Comparison of ENCODE assay signal across 8 mouse cellular contexts in the genomic region with DNA sequence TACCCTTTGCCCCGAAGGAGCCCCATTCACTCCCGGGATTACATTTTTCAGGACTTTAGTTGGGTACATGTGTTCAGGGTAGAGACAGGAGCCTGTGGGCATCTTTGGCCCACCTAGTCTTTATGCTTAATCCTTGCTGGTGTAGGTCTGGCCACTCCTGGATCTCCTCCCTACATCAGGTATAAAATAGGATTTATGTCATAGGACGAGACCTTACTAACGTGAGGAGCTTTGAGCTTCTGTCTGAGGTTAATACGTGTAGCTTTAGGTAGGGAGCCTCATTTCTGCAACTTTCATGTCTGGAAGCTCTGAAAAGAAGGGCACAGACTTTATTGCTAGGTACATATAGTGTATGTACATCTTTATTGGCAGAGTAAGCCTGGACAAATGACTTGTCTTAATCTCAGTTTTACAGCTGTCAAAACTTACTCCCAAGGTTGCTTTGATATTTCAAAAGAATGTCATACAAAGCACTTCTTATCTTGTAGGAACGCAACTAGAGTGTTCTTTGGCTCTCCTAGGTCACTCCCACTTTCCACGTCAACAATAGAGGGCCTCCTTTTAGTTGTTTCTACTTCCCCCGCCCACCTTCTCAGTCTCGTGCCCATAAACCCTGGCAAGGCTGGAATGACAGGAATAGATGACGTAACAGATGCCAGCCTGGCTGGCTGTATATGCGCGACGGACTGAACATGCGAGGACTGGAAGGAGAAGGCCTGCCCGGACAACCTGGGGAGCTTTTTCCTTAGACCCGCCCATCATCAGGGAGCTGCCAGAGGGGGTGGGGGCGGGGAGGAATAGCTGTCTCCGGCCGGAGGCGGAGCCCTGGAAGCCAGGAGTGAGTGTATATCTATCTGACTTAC. TPM values are rescaled to one million over a fixed set of nuclear protein-coding genes. Genes with fewer than 3 reads are reported as not detected.
DNase-seq lines count a peak whose midpoint lies in the region; ATAC-seq lines count a peak whose summit lies in the region.

No protein-coding gene starts in this region.

- no peaks in the 10 kb centered on the region for H3K9me3 ChIP-seq in hindbrain, embryonic 14.5 days (ENCODE audit: control insufficient read depth, low read length)

- peak overlapping the region; percentile 73 for H3K9ac ChIP-seq in hindbrain, embryonic 14.5 days

- 9% methylated on average over 20 of the region's 20 CpGs for WGBS in hindbrain, embryonic 14.5 days

- peak overlapping the region; percentile 60 for H3K4me3 ChIP-seq in hindbrain, embryonic 14.5 days (replicated peaks; ENCODE audit: low read length)

- peak overlapping the region; percentile 80 for H3K27ac ChIP-seq in hindbrain, embryonic 14.5 days

- peak overlapping the region; percentile 87 for H3K4me2 ChIP-seq in hindbrain, embryonic 14.5 days (replicated peaks)

- no peaks in the 10 kb centered on the region for H3K27me3 ChIP-seq in hindbrain, embryonic 14.5 days (ENCODE audit: control insufficient read depth, insufficient read depth, low read length)

- H3K36me3 ChIP-seq in hindbrain, embryonic 14.5 days (replicated peaks; ENCODE audit: control insufficient read depth, insufficient read depth) = peaks cover 7% of the 10 kb centered on the region

- H3K4me1 ChIP-seq in hindbrain, embryonic 14.5 days (replicated peaks; ENCODE audit: control insufficient read depth, insufficient read depth, low read length) = peaks cover 26% of the 10 kb centered on the region

- DNase-seq in R1 (ENCODE audit: low read depth, low spot score) = peak; percentile 88
- peak; percentile 71 to 76 for DNase-seq in cerebellum, postnatal 10 days
- DNase-seq in frontal cortex, postnatal 36 days (ENCODE audit: low spot score in 2 of 2) = peak; percentile 42 to 52
- peak; percentile 63 for DNase-seq in hindbrain, embryonic 14.5 days (ENCODE audit: low spot score)
- DNase-seq in layer of hippocampus, postnatal 14 days (ENCODE audit: low spot score in 2 of 2) = peak; percentile 40 to 43
- peak; percentile 93 for DNase-seq in lung, postnatal 10 days
- peak; percentile 79 for DNase-seq in ovary, postnatal 36 days (ENCODE audit: low spot score)
- peak; percentile 77 to 80 for DNase-seq in urinary bladder, adult 18-20 months (ENCODE audit: low spot score in 2 of 2)

- ATAC-seq in hindbrain, embryonic 14.5 days (ENCODE audit: low FRiP score) = peak; percentile 61

RNA-seq across cellular contexts. Expression of a gene that starts 0.7 kb away (rescaled TPM):
- 14.9 and 17.3 TPM in 2 replicates for polyA plus RNA-seq in hindbrain, embryonic 14.5 days (2014; fragmentation: Nextera tagmentation; extraction: Ambion mirVana)
- 10 to 100 TPM; 49.1 to 57.6 TPM for total RNA-seq in layer of hippocampus, postnatal 14 days (2021)

RNA-seq across cellular contexts. Expression of a gene that starts 10.2 kb away (rescaled TPM):
- polyA plus RNA-seq in hindbrain, embryonic 14.5 days (2014; fragmentation: Nextera tagmentation; extraction: Ambion mirVana) = not detected in 2 replicates
- total RNA-seq in layer of hippocampus, postnatal 14 days (2021) = not detected

RNA-seq across cellular contexts. Expression of a gene that starts 37.0 kb away (rescaled TPM):
- not detected in 2 replicates for polyA plus RNA-seq in hindbrain, embryonic 14.5 days (2014; fragmentation: Nextera tagmentation; extraction: Ambion mirVana)
- total RNA-seq in layer of hippocampus, postnatal 14 days (2021) = under 1 TPM in 1 of 2 experiments, not detected in 1; 0.31 TPM

RNA-seq across cellular contexts. Expression of a gene that starts 37.5 kb away (rescaled TPM):
- polyA plus RNA-seq in hindbrain, embryonic 14.5 days (2014; fragmentation: Nextera tagmentation; extraction: Ambion mirVana) = 0.20 and 0.80 TPM in 2 replicates
- total RNA-seq in layer of hippocampus, postnatal 14 days (2021) = 10 to 100 TPM; 10.1 to 13.3 TPM

RNA-seq across cellular contexts. Expression of a gene that starts 38.2 kb away (rescaled TPM):
- not detected in 2 replicates for polyA plus RNA-seq in hindbrain, embryonic 14.5 days (2014; fragmentation: Nextera tagmentation; extraction: Ambion mirVana)
- not detected for total RNA-seq in layer of hippocampus, postnatal 14 days (2021)

Comparison
In these comparisons a context has a peak if more than half of its experiments do, and no peak if none do; other contexts are left out.
1. Peak in every context shown above with its lines: DNase-seq, ATAC-seq, H3K4me3 ChIP-seq and H3K27ac ChIP-seq.
2. DNase-seq: peak in every context shown above with its lines; median percentile 93 in lung, postnatal 10 days; 88 in R1; 79 in ovary, postnatal 36 days; 78 in urinary bladder, adult 18-20 months; 74 in cerebellum, postnatal 10 days; 63 in hindbrain, embryonic 14.5 days; 47 in frontal cortex, postnatal 36 days; 42 in layer of hippocampus, postnatal 14 days.